Mouse (Mus musculus): ENCODE results near the gene Ift81.
"Not testable (repeated sequence)": the region's sequence is repeated elsewhere in the genome, so short reads cannot be mapped to it uniquely, and the experiment has no call there.

Ift81 gene

DNA sequence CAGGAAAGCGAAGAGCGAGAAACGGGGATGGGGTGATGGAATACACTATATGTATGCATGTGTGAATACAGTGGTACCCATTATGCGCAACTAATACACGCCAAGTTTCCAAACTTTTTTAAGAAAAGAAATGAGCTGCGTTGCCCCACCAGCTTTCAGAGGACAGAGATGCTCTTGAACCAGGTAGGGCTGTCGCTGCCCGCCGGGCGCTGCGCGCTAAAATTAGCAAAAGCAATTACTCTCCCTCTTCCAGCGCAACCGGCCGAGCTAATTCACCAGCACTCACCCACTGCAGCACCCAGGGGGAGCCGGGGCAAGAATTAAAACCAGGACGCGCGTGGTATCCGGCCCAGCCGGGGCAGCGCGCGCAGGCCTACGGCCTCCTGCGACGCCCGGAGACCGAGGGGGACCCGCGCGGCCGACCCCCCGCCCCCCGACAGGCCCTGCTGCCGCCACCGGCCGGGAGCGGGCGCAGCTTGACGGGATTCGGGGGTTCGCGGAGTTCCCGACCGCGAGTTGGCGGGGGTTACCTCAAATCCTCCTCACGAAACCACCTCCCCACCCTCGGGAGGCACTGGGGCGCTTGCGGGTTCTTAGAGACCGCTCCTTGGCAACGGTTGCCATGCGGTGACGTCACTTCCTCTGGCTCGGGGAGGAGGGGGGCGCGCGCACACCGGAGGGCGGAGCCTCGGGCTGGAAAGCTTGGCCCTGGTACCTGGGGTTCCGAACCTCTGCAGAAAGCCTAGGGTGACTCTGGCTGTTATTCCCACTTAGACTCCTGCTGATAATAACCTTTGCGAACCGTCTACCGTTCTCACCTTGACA, at the start of gene Ift81:
Gene Ift81 (minus strand): TSS at position 611 of the 825 bp plus-strand sequence.
- in situ Hi-C loops (cut with MboI, MseI): no loop called here

DNA sequence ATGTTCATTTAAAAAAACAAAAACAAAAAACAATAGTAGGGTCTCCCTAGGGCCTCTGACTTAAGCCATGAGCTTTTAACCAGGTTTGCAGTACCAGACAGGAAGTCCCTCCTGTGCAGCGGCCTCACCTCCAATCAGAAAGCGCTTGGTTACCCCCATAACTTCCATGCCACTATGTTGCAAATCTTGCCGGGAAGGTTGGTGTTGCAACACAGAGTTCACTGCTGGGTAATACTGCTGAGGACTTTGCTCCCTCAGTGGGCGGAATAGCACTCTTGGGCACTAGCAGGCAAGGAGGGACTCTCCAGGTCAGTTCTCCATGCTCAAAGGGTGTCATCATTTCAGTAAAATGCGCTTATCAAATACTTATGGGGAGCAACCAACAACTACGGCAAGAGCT, 48.2 kb upstream of the Ift81 start:
- in situ Hi-C loops (cut with MboI, MseI): no loop called here

DNA sequence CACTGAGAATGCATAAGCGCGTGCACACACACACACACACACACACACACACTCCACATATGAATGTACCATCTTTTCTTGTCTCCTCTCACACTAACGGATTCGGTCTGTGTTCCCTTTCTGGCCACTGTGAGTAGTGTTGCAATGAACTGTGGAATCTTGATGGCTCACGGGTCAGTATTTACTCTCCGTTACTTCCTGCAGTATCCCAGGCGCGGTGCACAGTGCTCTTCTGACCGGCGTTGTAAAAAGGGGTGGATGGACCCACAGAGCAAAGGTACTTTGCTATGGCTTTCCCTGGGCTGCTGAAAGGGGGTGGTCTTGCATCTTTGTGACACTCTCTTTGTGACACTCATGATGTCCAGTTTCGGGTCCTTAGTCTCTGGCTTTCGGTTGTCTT, 42.5 kb upstream of the Ift81 start:
- in situ Hi-C loops (cut with MboI, MseI): no loop called here

DNA sequence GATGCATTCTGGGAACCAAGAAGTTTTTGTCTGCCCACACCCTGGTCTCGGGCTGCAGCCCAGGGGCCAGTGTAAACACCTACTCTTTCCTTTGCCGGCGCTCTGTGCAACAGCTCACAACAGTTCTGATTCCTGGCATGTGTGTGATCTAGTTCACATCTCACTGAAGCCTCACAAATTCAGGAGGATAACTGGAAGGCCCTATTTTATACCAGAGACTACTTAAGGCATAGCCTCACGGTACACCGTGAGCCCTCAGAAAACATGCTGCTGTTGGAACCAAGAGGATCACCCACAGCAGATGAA, 39.9 kb upstream of the Ift81 start:
- in situ Hi-C loops (cut with MboI, MseI): no loop called here

DNA sequence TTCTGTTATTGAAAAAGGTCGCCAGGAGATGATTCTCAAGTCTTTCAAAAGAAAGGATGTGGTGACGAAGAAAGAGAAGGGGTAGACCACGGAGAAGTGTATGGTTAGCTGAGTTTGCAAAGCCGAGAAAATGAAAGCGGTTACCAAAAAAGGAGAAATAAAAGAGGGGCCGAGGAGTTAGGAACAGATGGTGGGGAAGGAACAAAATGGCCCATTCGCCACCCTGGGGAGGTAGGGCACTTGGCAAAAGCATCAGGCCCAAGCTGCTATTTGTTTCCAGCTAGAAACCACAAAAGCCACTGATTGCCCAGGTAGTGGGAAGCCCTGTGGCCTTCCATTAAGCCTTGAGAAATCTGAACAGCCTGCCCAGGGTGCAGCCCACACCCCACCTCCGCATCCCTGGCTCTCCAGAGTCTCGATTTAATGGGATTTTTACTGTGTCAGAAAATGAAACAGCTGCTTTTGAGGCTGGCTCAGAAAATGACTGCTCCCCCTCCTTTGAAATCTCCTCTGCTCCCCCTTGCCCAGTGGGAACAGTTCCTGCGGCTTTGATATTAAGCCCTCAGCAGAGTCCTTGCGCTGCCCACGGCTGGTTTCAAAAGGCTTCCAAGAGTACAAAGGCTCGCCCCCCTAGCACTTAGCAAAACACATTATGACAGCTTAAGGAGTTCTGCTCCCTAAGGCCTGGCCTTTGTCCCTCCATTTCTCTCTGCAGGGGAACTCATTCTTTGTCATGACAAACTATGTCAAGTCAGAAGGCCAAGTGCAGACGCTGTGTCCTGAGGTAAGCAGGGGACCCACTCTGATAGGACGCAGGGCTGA, 39.3 kb upstream of the Ift81 start:
- in situ Hi-C loops (cut with MboI, MseI): no loop called here

DNA sequence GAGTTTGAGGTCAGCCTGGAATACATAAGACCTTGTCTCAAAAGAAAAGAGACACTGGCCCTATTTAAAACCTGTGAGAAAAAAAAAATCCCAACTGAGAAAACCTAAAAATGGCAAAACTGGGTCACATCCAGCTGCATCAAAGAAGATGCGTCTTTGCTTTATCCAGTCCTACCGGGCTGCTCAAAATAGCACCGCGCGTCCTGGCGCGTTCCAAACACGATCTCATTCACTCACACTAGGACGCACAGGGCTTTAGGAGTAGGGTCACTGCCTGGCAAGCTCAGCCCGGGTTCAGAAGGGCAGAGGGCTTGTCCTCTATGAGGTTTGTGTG, 38.8 kb upstream of the Ift81 start:
- in situ Hi-C loops (cut with MboI, MseI): no loop called here

DNA sequence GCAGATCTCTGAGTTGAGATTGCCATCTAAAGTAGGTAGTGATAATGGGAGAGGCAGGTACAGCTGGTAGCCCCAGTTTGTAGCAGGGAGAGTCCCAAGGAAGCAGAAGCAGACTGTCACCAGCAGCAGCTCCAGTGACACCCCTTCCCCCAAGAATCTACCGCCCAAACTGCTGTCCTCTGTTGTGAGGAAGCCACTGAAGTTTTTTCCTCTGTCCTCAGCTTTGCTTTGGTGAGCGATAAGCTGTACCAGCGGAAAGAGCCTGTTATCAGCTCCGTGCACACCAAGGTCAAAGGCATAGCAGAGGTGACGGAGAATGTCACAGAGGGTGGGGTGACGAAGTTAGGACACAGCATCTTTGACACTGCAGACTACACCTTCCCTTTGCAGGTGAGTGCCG, 38.2 kb upstream of the Ift81 start:
- in situ Hi-C loops (cut with MboI, MseI): no loop called here

DNA sequence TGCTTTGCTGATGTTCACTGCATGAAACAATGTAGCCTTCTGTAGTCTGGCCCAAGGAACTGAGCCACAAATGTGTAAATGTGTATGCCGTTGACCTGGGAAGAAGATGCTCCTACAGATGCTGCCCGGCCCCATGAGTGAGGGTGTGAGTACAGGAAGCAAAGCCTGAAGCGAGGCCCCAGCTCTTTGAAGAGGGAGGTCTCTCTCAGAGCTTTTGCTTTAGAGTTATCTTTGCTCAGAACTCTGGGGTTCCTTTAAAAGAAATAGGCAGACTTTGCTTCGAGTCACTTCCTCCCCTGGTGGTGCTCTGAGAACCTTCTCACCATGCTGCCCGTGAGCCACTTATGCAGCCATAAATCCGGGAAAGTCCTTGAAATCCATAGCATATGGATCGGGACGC, 35.8 kb upstream of the Ift81 start:
- in situ Hi-C loops (cut with MboI, MseI): no loop called here

DNA sequence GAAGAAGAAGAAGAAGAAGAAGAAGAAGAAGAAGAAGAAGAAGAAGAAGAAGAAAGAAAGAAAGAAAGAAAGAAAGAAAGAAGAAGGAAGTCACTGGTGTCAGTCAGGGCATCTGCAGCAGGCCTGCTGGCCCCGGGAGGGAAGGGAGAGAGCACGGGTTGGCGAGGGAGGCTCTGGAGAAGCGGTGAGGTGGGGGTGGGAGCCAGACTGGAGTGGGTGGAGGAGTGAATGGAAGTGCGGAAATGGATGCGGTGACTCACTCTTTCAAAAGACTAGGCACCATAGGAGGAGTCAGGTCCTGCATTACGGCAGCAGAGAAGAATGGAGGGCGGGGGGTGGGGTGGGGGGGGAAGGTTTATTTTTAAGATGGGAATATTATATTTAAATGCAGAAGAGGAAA, 34.9 kb upstream of the Ift81 start:
- in situ Hi-C loops (cut with MboI, MseI): no loop called here

DNA sequence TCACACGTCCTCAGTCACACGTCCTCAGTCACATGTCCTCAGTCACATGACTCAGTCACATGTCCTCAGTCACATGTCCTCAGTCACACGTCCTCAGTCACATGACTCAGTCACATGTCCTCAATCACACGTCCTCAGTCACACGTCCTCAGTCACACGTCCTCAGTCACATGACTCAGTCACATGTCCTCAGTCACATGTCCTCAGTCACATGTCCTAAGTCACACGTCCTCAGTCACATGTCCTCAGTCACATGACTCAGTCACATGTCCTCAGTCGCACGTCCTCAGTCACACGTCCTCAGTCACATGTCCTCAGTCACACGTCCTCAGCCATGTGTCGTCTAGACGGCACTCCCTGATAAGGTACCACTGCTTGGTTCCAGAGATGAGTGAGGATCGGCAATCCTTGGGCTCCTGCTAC, 33.6 kb upstream of the Ift81 start:
- in situ Hi-C loops (cut with MboI, MseI): not testable (repeated sequence)

DNA sequence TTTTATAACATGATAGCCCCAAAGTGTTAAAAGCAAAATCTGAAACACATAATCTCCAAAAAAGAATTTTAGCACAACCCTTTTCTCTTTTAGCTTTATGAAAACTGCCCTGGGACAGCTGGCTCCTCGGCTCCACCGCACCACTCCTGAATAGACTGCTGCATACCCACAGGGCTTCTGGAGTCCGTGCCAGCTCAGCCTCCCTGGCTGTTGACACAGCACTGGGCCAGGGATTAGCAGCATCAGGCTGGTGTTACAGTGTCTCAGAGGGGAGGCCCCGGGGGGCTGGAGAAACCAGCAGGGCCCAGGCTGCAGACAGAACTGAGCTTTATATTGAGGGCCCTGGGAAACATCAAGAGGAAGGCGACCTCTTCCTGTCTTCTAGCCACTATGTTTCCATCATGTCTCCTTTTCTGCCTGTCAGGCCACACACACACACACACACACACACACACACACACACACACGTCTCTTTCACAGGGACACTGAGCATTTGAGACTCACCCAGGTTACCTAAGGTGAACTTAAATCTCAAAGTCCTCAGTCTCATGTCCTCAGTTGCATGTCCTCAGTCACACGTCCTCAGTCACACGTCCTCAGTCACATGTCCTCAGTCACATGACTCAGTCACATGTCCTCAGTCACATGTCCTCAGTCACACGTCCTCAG, 33.1 kb upstream of the Ift81 start:
- in situ Hi-C loops (cut with MboI, MseI): no loop called here

DNA sequence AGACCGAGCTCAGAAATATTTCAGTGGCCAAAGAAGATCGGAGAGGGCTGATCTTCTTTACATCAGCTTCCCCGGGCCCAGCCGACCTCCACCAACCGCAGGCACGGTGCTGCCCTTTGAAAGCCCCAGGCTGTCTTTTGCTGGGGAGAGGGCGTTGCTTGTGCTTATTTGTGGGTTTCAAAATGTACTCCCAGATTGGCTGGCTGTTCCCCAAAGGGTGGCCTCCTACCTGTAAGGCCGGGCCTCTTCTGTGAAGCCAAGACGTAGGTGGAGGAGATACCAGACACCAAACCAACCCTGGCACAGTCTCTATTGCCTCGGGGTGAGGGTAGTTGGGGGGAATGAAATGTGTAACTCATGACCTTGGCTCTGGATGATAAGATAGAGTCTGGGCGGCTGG, 31.7 kb upstream of the Ift81 start:
- in situ Hi-C loops (cut with MboI, MseI): no loop called here

DNA sequence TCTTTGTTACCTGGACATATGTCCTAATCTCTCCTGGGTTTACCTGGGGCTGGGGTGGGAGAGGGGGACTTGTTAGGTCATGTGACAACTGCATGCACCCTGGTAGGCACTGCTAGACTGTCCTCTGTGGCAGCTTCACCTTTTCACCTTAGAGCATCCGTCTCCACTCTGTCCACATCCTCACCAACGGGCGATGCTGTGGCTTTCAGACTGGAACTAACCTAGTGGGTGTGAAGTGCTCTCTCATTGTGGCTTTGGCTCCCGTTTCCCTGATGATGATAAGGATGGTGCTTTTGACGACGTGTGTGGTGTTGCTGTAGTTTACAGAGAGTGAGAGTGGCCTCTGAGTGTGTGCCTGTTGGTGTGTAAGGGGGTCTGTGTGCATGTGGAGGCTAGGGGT, 31.0 kb upstream of the Ift81 start:
- in situ Hi-C loops (cut with MboI, MseI): no loop called here

DNA sequence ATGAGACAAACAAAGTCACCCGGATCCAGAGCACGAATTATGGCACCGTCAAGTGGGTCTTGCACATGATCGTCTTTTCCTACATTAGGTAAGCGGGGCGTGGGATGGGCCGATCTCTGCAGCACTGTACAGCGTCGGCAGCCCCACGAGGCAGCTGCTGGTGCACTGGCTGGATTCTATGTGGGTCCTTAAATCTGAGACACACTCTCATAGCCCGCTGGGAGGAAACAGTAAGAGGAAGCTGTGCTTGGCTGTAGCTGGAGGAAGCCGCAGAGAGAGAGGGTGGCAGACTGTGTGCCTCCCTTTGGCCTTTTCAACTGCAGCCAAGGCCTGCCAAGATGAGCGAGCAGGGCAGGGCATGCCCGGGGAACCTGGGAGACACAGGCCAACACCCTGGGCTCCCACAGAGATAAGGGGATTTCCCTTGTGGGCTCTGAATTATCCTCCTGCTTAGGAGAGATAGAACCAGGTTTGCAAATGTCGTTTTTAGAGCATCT, 29.8 kb upstream of the Ift81 start:
- in situ Hi-C loops (cut with MboI, MseI): no loop called here

DNA sequence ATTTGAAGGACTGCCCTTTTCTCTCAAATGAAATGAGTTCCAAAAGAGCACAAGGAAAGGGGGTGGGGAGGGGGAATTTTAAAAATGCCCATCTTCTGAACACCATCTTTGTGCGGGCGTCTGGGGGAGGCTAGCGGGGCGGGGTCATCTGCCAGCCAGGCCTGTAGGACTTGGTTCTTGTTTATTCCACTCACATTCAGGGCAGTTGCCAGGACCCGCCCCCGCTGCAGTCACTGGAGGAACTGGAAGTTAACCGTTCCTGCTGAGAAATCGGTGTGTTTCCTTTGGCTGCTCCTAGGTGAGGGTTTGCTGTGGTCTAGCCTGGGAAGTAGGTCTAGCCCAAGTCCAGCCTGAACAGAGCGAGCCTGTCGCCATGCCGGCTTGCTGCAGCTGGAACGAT, 29.4 kb upstream of the Ift81 start, which contains the start of gene P2rx7:
Gene P2rx7 (plus strand): TSS at position 211 of the 400 bp plus-strand sequence.
- in situ Hi-C loops (cut with MboI, MseI): no loop called here

DNA sequence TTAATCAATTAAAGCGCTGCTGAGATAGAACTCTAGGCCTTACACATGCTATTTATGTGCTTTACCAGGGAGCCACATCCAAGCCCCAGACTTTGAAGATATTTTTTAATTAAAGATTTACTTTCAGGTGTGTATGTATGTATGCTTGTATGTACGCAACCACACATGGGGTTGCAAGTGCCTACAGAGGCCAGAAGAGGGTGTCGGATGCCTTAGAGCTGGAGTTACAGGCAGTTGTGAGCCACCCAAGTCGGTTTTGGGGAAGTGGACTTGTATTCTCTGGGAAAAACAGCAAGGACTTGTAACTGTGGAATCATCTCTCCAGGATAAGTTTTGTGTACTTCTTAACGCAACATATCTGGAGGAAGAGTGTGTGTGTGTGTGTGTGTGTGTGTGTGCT, 25.7 kb upstream of the Ift81 start:
- in situ Hi-C loops (cut with MboI, MseI): no loop called here

DNA sequence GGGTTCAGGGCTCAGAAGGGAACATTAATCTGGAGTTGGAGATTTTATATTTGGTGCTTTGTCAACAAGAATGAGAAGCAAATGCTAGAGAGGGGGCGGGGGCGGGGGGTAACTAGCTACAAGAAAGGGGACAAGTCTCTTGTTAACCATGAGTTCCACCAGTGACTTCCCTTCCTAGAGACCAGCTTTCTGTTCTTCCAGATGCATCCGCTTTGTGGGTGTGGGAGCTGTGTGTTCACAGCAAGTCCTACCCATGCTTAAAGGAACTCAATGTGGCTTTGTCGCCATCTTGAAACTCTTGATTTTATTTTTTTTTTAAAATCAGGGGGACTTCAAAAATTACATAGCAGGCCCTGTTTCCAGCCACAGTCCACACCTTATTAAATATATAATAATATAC, 25.2 kb upstream of the Ift81 start:
- in situ Hi-C loops (cut with MboI, MseI): no loop called here

DNA sequence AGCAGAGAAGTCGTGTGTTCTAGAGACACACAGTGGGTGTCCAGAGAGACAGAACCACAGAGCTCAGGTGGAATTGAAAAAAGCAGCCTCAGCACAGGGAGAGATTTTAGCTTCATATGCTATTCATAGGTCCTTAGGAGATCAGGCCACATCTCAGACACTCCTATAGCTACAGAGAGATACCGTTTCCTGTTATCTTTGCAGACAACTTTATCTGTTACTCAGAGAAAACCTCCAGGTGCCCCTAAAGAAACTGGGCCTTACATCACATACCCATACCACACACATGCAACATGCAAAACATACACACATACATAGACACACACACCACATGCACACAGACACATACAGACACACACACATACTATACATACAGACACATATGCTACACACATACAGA, 24.0 kb upstream of the Ift81 start:
- in situ Hi-C loops (cut with MboI, MseI): no loop called here

DNA sequence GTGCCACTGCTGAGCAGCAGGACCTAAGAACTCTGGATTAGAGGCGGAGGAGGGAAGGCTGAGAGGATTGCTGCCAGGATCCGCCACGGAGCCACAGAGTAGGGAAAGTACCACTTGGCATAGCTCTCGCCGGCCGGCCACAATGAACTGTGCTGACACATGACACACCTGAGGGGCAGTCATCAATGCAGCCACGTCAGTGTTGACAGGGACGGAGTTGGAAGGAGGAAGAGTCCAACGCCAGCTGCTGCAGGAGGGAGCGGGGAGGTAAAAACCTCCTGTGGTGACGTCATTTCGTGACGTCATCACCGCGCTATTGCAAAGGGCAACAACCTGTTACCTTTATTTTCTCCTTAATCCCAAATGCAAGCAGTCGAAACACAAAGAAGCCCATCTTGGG, 22.6 kb upstream of the Ift81 start:
- in situ Hi-C loops (cut with MboI, MseI): no loop called here

DNA sequence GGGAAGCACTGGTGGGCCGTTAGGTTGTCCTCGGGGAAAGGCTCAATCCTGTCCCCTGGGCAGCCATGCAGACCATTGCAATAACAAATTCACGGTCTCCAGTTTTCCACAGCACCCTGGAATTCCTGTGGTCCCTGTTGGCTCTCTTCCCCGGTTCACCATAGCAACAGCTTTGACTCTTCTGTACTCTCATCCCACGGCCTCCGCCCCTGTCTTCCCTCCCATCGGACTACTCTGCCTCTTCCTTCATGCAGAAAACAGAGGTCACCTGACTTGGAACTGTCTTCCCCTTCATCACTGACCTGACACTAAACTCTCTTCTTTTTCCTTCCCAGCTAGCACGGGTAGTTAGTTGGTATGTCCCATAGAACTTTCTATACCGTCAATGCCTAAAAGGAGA, 22.0 kb upstream of the Ift81 start:
- in situ Hi-C loops (cut with MboI, MseI): no loop called here

DNA sequence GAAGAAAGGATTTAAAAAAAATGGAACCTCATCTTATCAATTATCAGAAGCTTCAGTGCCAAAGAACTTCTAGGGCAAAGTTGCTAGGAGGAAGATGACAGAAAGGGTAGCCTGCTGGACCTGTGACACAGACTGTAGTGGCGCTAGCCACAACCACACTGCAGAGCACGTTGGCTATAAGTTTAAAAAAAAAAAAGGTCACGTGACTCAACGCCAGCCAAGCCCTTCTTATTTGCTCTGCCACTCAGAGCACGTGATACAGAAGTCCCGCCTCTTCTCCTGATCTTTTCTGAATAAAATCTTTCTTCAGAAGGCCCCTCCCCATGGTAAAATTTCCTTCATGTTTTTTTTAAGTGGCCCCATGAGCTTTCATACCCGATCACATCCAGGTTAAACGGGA, 20.9 kb upstream of the Ift81 start:
- in situ Hi-C loops (cut with MboI, MseI): no loop called here

DNA sequence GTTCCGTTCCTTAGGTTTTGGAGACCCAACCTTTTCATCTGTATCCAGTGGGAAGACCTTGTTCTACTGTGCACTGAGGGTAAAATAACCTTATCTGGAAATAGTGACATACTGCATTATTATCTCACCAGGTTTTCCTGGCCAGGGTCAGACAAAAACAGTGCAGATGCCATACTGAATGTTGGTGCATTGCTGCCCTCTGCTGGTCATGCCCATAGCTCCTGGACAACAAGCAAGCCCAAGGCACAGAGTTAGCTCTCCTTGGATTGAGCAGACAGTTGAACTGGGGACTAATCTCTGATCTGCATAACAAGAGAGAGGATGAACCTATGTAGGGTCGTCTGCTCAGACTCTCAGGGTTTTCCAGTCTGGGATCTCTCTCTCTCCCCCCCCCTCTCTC, 12.9 kb upstream of the Ift81 start:
- in situ Hi-C loops (cut with MboI, MseI): loop anchor here (5.0 kb wide), 3 partner anchors 120 to 225 kb away; no protein-coding TSS in a partner anchor
